Mouse (Mus musculus): Measurements from ENCODE around the gene Tcaf2. TPM values are rescaled to one million over a fixed set of nuclear protein-coding genes. Genes with fewer than 3 reads are reported as not detected.

Tcaf2 gene
- not detected for polyA plus RNA-seq (2017; shearing (Covaris generic))

DNA sequence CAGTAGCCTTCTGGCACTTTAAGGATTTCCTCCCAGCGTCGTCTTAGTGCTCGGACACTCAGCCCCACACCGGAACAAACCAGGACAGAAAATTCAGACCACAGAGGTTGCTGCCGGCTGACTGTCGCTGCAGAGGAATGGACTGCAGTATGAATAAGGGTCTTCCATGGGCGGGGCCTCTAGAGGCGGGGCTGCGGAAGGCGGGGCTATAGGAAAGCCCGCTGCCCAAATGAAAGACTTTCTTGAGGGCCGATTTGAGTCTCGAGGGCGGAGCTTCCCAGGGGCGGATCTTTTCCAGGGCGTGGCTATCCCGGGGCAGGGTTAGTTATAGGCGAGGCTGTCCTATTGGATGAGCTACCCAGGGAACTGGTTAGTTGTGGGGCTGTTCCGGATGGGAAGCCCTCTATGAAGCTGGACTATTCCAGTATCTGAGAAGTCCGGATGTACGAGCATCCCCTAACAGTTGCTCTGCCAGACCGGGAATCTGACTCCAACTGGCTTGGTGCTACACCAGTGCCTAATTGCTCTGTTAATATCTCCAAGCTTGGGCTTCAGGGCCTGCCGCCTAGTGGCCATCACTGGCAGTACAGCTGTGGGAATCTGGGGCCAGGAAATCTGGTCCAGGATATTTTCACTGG lies at the start of gene Tcaf2:
Tcaf2 (minus strand) TSS at position 343 of the 638 bp plus-strand sequence.
- ATAC-seq, result no peak

DNA sequence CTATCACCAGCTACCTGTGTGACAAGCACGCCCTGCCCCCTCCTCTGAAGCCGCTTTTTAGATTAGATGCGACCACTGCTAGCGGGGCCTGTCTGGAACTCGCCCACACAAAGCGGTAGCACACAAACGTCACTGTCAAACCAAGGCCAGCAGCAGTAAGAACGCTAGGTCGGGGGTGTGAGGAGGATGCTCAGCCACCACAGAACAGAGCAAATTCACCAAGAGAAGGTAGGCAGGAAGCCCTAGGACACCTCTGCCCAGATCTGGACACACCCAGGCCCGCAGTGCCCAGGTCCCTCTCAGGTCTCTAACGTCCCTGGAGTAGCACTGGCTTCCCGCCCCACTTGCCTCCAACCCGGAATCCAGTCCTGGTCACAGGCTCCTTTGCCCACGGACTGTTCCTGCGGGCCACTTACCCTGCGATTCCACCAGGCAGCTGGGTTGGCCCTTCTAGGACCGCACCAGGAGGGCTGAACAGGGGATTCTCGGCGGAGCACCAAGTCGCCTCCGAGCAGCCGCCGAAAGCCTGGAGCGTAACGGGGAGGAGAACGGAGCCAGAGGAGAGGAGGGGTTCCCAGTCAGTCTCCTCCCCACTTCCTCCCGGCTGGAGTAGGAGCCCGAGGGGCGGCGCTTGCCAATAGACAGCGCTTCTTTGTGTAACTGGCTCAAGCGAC lies 47.6 kb upstream of the Tcaf2 start:
- ATAC-seq, result no peak

DNA sequence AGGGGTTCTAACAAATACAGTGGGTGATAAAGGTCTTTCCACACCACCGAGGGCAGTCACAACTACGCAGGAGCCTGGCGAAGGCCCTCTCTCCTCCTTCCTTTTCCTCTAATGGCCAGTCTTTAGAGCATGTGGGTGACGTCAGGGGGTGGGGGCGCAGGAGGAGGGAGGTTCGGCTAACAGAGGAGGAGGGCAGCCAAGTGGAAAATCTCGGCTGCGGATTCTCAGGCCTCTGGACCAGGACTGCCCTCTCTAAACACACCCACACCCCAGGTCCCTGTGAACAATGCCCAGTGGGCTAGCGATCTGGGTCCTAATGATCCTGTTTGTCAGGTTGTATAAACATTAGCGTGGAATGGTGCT lies 47.1 kb upstream of the Tcaf2 start:
- ATAC-seq, result no peak

DNA sequence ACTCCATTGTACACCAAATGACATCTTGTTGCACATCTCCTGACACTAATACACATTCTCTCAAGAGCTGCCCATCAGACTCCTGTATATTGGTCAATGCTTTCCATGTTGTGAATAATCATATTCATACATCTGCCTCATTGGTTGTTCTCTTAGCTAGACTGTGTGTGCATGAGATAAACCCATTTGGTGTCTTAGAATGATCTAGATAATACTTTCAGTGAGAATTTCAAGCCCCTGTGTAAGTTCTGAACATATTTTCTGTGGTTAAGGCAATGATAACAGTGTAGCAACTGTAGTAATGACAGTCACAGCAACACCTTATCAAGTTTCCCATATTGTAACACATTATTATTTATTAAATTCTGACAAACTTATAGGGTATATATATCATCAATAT lies 44.7 kb upstream of the Tcaf2 start:
- ATAC-seq, result no peak

DNA sequence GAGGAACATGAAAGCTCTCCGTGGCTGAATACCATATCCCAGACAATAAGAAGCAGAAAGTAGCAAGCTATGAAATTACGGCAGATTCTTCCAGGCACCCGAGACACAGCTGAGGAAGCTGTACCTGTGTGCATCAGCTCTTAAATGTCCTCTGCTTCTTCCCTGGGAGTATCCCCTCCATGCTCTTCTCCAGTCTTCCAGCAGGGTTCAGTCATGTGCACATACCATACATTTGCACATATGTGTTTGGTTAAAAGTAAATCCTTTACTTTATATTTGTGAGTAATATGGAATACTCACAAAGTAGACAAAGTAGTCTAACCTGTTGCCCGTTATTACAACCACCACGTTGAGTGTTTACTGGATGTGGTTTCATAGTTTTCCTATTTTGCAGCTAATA lies 42.9 kb upstream of the Tcaf2 start:
- no peak for ATAC-seq

DNA sequence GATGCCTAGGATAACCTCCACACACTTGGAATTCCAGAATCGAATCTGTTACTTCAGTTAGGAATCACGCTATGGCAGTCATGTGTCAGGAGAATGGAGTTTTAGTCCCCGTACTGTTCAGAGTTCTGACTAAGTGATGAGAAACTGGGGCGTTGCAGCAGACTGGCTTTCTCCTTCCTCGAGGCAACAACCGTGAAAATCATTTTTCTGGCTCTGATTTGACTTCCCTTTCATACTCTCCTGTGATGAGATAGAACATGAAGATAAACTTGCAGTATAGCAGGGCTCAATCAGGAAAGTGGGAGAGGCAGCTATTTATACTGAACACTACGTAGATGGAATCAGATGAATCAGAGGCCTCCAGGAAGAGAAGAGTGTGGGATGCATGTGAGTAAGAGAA lies 35.0 kb upstream of the Tcaf2 start:
- no peak for ATAC-seq

DNA sequence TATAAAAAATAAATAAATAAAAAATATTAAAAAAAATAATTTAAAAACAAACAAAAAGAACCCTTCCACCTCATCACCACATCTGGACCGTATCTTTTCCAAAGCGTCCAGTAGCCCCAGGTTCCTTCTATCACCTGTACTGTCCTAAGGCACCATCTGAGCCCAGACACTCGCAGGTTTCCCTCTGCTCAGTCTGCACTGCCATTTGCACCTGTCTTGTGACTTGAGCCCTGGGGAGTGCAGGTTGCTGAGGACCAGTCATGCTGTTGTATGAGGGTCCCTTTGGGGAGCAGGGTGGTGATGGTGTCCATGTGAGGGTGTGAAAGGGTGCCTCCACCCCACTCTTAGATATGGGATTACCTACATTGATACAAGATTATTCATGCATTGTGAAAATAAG lies 31.0 kb upstream of the Tcaf2 start:
- no peak for ATAC-seq

DNA sequence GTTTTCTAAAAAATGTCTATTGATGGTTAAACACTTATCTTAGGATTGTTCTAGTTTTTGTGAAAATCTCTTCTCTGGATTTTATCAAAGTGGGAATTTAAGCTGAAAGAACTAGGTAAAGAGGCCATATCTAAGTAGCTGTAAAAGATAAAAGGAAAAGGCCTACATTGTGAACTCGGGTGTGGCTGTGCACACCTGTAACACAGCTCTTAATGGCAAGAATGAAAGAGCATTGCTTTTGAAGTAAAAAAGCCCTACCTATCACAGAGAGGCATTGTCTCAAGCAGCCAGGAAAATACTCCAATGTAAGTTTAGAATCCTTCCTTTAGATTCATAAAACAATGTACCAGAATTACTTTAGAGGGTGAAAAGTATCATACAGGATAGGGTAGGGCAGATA lies 26.7 kb upstream of the Tcaf2 start:
- ATAC-seq, result no peak

DNA sequence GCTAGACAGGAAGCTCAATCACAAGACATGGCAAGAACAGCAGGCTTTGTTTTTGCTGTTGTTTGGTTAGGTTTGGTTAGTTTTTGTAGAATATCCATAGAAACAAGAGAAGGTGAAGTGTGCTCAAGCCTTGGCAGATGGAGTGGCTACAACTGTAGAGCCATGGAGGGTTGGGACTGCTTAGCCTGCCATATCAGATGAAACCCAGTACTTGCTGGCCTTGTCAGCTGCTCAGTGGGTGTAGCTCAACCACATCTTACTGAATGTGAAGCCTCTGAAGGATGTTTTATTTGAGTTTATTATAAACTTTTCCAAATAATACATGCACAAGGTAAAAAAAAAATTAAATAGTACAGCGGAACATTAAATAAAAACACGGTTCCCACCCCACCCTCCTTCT lies 22.7 kb upstream of the Tcaf2 start:
- ATAC-seq, result no peak

DNA sequence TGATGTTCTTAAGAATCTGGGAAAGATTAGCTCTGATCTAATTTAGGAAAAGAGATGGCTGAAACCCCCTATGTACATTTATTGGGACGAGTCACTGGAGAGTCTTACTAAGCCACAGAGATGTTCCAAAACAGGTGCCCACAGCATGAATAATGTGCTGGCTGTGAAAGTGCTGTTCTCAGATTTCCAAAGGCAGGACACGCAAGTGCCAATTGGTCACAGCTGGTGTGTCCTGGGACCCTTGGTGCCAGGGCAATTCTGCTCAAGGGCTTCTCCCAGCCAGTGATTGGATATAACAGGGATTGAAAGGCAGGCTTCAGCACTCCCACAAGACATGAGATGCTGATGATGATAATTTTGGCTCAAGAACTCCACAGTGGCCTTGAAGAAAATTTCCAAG lies 16.7 kb upstream of the Tcaf2 start:
- no peak for ATAC-seq

DNA sequence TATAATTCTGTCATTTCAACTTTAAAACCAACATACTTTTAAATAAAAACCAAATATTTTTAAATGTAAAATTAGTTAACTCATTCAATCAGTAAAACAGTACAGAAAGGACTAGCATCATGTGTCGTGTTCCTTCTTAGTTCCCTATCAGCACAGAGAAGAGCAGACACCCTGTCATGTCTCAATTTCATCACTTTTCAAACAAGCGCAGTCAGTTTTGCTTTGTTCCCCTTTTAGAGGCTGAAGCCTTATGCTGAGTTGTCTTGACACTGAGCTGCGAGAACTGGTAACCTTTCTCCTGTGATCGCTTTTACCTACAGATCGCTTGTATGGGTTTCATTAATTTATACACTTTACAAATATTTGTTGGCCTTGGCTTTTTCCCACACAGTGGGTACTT lies 10.7 kb downstream of the Tcaf2 start:
- ATAC-seq, result no peak

DNA sequence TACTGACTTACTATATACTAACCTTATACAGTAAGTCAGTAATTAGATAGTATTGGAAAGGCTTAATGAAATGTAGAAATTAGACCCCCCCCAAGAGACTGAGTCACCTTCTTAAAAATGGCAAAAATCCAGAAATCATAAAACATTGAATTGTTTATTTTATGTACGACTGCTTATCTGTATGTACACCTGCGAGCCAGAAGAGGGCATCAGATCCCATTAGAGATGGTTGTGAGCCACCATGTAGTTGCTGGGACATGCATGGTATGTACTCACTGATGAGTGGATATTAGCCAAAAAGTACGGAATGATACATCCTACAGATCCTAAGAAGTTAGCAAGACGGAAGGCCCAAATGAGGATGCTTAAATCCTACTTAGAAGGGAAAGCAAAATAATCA lies 13.7 kb downstream of the Tcaf2 start:
- no peak for ATAC-seq

DNA sequence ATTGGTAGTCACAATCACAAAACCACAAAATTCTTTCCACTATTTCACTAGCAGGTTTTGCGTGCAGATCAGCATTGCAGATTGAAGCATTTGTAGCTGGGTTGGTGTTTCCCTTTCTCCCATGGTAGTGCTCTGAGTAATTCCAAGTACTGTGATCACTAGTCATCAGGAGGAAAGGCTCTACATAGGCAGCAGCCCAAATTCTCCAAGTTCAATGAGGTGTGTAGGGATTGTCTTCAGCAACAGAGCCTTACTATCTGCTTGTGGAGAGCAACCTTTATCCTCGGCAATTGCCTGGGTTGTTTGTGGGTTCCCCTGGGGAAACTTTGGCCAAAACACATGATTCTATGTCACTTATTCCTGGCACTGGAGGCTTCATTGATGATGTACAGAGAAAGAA lies 28.1 kb downstream of the Tcaf2 start:
- no peak for ATAC-seq

DNA sequence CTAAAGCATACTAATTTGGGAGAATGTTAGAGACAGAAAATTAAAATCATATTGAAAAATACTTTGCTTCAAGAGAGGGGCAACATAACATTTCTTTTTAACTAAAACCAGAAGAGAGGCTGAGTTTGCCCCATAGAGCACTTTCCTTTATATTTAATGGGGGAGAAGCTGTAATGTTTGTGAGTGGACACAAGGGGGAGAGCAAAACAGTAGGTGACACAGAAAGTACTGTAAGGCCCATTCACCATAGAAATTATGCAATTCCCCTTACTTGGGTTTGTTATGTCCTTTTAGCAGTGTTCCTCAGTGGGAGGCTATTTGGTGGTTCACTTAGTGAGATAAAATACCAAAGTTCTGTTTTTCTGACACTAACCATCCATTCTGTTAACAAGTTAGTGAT lies 32.8 kb downstream of the Tcaf2 start:
- ATAC-seq, result no peak

DNA sequence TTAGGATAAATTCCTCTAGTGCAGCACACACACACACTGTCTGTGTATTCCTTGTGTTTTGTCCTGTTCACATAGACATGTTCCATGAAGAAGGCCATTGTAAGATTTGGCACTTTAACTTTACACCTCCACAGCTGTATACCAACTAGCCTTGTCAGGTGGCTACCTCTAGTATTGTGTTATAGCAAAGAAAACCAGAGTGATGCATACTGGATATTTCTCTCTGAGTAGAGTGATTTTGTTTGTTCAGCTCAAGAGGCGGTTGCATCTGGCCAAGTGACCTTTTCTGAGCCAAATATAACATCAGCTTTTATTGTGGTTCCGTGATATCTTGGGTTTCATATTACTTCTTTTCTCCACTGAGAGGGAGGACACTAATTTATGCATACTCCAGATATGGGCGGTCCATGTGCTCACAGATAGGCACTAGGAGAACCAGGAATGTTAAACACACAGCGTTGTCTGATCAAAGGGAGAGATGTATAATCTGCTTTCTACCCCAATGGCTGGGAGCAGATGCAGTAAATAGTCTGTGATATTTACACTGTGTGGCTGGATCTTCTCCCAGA lies 34.0 kb downstream of the Tcaf2 start:
- no peak for ATAC-seq

DNA sequence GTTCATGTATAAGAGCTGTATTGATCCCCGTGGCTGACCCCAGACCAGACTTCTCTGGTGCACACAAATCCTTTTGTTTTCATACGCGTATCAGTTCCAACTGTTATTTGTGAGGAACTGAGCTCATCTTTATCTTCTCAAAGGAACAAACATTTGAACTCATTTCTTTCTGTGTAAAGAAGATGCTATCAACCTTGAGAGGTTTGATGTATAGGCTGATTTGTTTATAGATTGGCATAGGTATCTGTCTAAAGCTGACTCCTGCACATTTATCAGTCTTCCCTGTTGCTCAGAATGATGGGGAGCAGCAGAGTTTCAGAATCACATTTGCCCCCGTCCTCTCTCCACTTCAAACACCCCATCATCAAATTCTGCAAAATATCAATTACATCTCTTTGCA lies 47.5 kb downstream of the Tcaf2 start, which contains the start of gene Tcaf3:
Tcaf3 (minus strand) TSS at position 101 of the 400 bp plus-strand sequence.
- ATAC-seq, result no peak

DNA sequence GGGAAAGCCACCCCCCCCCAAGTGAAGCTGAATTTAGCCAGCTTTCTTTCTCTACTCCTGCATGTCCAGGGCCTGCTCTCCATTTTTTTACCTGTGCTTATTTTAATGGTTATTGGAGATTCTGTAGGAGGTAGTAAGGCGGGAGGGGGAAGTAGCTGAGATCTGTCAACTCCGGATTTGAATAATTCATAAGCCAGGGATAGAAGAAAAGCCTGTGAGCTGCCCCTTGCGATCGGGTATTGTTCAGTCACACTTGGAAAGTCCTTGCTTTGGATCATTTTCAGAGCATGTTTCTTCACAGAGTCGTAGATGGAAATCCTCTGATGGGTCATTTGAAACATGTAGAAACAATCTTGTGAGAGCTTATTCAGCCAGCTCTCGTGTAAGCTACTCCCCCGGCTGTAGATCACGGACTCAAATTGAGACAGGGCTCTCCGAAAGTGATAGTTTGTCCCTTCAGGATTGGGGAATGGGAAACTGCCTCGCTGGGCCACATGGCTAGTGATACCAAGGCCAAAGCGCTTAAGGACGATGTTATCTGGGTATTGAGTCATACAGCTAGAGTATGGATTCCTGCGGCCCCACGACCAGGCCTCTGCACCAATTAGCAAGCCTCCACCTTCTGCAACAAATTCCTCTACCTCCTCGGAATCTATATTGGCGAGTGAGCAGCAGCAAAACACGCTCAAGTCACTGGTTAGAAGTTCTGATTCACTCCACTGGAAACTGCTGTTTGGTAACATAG lies 51.7 kb downstream of the Tcaf2 start:
- no peak for ATAC-seq

DNA sequence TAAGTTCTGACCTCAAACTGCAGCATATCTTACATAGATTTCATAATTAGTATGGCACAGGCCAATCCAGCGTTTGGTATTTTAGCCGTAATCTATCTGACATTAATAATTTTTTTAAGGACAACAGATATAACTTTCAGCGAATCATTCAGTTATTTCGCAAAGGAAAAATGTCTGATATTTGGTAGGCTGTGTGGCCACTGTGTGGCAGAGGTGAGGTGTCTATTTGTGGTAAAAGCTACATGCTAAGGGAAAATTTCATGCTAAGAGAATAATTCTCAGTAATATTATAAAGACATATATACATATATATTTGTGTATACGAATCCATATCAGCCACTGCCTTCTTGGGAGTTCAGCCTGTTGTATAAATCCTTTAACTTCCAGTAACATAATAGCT lies 58.5 kb downstream of the Tcaf2 start:
- no peak for ATAC-seq

DNA sequence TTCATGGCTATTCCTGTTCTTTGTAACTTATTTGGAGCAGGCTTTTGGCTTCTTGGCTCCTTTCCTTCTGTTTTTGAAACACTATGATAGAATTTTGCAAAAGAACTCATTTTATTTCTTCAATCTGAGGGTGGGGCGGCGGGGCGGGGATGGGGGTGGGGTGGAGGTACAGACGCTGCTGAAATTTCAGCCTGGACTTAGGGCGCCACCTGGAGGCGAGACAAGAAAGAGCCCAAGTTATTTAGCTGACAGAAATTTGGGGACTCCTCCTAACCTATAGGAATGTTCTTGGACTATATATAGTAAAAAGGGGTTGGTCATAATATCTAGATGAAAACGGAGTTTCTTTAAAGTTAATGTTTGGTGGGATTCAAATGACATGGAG lies 61.6 kb downstream of the Tcaf2 start:
- no peak for ATAC-seq

DNA sequence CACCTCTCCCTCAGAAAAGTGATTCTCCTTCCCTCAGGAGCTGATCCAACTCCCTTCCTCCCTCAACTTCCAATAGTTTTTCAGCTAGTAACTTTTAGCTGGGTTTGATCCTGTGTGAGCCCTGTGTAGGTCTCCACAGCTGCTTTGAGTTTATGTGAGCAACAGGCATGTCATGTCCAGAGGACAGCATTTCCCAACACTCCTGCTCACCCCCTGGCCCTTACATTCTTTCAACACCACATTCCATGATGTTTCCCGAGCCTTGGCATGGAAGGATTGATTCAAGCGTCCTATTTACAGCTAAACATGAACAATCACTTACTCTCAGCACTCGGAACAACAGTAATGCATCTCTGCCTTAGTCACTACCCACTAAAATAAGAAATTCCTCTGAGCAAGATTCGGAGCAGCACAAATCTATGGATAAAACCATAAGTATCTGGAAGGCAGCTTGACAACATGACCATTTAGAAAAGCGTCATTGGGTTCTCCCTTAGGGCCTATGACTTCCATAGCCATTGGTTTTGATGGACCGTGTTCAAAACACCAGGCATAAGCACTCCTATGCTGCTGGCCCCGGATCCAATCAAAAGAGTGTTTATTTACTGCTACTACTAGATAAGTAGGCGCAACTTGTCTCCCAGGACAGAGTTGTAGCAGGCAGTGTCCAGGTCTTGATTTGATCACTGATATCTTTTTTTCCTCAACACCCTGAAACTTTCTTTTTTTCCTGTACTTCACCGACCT lies 62.1 kb downstream of the Tcaf2 start:
- ATAC-seq, result no peak

DNA sequence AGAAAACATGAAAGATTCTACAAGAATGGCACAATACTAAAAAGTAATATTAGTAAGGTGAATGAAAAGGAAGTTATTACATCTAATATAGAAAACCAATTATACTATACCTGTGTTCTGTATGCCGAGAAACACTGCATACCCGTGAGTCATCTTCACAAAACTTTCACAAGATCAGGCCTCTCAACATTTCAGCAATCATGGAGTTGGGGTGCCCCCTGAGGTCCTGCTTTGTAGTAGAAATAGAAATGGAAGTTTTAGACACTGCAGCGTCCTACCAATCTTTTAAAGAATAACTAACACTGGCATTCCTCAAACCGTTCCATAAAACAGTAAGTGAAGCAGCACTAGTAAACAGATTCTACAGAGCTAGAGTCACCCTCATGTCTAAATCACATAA lies 66.4 kb downstream of the Tcaf2 start:
- ATAC-seq, result no peak

DNA sequence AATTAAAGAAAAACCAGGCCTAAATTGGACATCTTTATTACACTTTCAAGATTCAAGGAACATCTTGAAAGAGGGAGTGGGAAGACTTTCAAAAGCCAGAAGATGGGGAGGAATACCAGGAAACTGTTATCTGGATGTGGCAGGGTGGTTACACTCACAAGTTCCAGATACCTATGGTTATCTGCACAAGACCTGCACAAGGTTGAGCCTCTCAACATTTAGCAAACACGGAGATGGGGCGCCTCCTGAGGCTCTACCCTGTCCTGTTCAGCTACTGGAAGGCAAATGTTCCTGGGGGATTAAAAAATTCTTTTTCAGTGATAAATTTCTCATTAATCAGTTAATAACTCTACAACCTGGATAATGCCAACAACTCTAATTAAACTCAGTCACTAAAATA lies 67.6 kb downstream of the Tcaf2 start:
- ATAC-seq, result no peak
